Mouse (Mus musculus) urinary bladder, postnatal 25 days (tissue): ENCODE results near the gene Dscam.
"Not testable (repeated sequence)": the region's sequence is repeated elsewhere in the genome, so short reads cannot be mapped to it uniquely, and the experiment has no call there.

Source experiments
- DNase-seq: peaks from one replicate; pipeline ENCODE4 v3.0.0; 2022; ENCODE audit warnings: low spot score

Dscam gene

GRCm38 (mm10) chr16:96888036-96888435 is 282.5 kb downstream of the Dscam start:
- no peak for DNase-seq

DNA sequence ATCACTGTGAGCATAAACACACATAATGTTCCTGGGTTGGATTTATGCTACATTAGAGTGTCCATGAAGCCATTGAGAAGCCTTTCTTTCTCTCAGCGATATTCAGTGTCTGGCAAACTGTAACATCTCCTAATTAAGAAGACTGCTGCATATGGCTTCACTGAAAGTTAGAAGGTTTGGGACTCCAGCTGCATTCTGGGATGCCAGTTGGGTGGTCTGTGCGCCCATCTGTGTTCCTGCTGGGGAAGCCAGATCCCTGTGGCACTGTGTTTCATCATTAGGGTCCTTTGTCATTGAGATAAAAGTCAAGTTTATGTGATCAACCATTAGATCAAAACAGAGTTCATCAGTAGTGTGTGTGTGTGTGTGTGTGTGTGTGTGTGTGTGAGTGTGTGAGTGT is 284.7 kb downstream of the Dscam start:
- no peak for DNase-seq

DNA sequence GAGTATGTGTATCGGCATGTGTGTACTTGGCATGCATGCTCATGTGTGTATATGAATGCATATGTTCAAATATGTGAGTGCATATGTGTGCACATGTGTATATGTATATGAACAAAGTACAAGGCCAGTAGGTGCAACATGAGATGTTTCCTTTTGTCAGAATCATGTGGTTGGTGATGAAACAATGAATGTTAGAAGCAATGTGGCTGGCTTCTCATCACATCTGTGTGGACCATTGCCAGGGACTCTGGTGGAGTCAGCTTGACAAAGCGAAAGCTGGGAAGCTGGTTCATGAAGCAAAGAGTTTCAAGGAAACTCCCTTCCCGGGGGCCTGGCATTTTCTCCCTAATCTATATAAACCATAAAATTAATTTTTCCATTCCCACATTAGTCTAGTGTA is 286.0 kb downstream of the Dscam start:
- DNase-seq, result not testable (repeated sequence)

GRCm38 (mm10) chr16:96877271-96877670 is 293.3 kb downstream of the Dscam start:
- no peak for DNase-seq

DNA sequence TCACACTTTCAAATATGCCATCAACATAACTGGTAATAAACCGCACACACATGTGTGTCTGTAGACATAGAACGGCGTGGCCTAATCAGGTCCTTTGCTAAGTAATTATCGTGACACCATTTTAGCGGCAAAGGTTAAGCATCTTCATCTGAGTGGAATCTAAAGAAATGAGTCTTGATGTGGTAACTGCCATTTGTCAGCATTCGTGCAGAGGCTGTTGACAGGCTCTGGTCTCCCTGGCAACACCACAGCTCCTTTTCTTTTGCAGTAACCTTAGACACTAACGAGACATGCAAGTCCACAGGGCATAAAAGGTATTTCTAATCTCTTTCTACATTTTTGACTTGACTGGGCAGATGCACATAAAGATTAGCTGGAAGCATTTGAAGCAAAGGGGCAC is 297.8 kb downstream of the Dscam start:
- DNase-seq, result no peak

- no peak for DNase-seq
These were observed 313.0 kb downstream of the Dscam start for GRCm38 (mm10) chr16:96857571-96857970.

DNA sequence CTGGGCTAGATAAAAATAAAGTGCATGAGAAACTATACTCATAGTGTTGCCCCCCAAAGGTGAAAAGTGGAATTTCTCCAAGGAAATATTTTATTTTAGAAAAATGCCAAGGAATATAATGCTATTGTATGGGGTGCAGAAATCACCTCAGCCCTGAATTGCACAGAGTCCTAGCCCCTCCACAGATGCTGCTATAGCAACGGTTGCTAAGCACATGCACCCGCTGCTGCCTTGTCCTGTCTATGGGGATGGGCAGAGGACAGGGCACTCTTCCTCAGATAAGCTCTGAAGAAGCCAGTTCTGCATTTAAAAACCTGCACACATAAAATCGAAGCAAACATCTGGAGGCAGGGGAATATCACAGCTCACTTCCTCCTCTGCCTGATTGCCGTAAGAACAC is 315.5 kb downstream of the Dscam start:
- no peak for DNase-seq

DNA sequence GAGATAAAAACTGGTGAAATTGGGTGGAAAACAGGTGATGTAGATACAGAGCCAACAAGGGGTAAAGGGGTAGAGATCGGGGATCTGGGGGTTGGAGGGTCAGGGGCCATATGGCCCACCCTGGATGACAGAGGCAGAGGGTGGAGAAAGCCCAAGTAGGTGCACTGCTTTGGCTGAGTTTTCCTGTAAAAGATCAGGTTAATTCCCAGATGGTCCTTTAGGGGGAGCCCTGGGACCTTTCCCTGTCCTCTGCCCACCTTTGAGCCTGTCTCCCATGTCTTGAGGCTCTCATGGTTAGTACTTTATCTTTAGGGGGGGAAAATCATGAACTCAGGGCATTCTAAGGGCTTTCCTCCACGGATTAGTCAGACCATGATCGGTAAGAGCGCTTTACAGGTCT is 318.2 kb downstream of the Dscam start:
- DNase-seq, result no peak

DNA sequence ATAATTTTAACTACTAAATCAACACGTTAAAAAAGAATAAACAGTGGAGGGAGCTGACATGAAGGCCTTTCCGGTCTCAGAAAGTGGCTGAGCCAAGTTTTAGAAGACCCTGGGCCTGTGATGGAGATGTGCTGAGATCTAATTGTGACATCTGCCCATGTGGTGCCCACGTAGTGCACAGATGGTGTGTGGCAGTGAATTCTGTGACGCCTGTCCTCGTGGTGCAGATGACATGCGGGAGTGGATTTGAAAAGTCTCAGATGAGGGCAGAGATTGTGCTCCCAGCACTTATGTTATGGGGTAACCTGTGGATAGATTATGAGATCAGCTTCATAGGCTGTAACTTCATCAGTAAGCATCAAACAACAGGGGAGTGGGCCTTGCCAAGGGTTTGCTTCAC is 321.6 kb downstream of the Dscam start:
- no peak for DNase-seq

GRCm38 (mm10) chr16:96846585-96846984 is 324.0 kb downstream of the Dscam start:
- no peak for DNase-seq

GRCm38 (mm10) chr16:96846113-96846512 is 324.4 kb downstream of the Dscam start:
- no peak for DNase-seq

DNA sequence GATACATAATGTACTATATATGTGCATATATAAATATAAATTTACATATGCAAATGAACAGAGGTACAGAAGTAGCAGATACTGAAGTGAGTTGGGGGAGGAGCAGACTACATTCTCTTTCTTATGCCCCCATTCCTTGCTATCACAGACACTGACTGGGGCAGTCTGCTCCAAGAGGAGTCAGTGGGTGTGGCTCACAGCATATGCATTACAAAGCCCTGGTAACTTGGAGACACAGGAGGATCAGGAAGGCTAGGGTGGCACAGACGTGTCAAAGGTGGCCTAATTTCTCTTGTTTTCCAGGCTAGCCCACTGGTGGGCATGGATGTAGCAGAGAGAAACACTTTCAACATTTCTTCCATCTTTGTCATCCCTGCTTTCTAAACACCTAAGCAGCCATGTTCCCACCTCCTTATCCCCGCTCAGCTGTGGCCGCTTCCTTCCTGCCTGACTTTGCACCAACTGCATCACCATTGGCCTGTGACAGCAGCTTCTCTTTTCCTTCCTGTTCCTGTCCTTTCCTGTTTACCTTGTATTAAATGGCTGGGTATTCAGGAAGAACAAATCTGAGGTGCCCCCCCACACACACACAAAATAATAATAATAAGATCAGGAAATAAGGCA is 325.0 kb downstream of the Dscam start:
- DNase-seq, result no peak

- no peak for DNase-seq
These were observed 326.7 kb downstream of the Dscam start for GRCm38 (mm10) chr16:96843691-96844400.

- no peak for DNase-seq
These were observed 327.7 kb downstream of the Dscam start for GRCm38 (mm10) chr16:96842829-96843360.

- peak; percentile 49 for DNase-seq
These were observed 350.9 kb downstream of the Dscam start for GRCm38 (mm10) chr16:96819649-96820048.

DNA sequence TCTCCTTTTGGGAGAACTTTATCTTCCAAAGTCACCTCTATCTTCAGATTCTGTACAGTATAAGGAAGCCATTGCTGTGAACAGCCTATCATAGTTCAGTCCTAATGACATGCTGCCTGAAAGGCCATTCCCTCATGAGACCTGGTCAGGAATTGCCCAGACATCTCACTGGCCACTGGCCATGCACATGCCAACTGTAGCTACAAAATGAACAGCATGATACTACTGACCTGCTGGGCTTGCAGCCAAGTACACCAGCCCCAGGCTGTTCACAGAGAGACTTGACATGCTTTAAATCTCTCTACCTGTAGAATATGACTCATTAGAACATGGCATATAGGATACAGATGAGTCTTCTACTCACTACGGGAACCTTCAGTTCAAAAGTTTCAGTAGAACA is 364.3 kb downstream of the Dscam start:
- DNase-seq, result no peak

- no peak for DNase-seq
These were observed 367.9 kb downstream of the Dscam start for GRCm38 (mm10) chr16:96802636-96803035.

DNA sequence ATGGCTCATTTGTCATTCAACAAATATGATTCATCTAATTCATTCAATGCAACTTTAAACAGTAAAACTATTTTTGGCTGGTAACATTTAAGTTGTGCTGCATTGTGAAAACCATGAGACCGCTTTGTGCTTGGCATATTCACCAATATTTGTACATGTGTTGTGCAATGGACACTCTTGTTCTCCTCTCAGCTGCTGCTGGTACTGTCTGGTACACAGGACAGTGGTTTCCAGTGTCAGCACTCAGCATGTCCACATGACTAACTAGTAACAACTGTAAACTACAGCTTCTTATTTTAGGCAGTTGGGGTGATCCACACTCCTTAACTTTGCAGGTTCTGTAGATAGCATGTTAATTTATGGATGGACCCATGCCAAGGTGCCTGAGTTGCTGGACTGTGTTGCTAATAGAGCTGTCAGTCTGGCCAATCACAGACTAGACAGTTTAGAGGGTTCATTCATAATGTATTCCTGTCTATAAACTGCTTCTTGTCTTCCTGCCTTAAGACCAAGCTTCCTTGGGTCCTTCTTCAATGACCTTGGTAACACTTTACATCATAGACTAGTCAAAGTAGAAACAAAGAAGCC is 368.8 kb downstream of the Dscam start:
- DNase-seq, result no peak

GRCm38 (mm10) chr16:96795431-96795830 is 375.1 kb downstream of the Dscam start:
- no peak for DNase-seq

GRCm38 (mm10) chr16:96791307-96791706 is 379.2 kb downstream of the Dscam start:
- no peak for DNase-seq

DNA sequence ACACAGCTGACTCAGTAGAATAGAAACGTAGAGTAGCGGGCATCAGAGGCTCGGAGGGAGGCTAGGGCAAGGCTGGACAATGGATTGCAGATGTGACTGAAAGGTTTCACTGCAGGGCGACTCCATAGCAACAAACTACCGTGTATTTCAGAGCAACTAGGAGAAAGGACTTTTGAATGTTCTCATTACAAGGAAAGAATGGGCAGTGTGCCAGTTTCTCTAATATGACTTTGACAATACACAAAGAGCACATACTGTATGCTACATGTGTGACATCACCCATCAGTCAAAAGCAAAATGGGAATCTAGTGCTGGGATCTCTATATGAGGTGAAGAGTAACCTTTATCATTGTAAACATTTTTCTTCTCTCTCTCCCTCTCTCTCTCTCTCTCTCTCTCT is 382.3 kb downstream of the Dscam start:
- DNase-seq, result no peak

DNA sequence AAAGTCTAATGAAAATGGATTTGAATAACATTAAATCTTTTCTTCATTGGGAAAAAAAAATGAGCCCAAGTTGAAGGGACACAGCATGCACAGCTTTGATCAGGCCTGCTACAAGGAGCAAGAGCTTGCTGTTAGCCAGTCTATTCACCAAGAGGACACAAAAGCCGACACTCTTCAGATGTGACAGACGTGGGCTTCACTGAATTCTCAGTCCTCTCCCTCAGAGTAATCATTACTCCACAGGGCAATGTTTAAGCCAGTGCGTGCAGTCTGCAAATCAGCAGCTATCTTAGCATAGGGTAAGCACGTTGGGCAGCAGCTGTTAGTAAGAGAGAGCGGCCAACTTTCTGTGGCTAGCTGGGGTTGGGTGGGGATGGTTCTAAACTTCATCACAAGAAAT is 391.5 kb downstream of the Dscam start:
- DNase-seq, result no peak

GRCm38 (mm10) chr16:96774245-96774644 is 396.3 kb downstream of the Dscam start:
- no peak for DNase-seq
